Mouse (Mus musculus) kidney, postnatal 36 days (tissue): ENCODE measurements around the gene Hist1h4k.
"Not testable (repeated sequence)": the region's sequence is repeated elsewhere in the genome, so short reads cannot be mapped to it uniquely, and the experiment has no call there.

Experiments
- DNase-seq, 2 experiments: peaks; one replicate each; pipeline ENCODE4 v3.0.0; 2021 to 2022; ENCODE audit warnings: mixed read lengths in 2 of 2

Hist1h4k gene

DNA sequence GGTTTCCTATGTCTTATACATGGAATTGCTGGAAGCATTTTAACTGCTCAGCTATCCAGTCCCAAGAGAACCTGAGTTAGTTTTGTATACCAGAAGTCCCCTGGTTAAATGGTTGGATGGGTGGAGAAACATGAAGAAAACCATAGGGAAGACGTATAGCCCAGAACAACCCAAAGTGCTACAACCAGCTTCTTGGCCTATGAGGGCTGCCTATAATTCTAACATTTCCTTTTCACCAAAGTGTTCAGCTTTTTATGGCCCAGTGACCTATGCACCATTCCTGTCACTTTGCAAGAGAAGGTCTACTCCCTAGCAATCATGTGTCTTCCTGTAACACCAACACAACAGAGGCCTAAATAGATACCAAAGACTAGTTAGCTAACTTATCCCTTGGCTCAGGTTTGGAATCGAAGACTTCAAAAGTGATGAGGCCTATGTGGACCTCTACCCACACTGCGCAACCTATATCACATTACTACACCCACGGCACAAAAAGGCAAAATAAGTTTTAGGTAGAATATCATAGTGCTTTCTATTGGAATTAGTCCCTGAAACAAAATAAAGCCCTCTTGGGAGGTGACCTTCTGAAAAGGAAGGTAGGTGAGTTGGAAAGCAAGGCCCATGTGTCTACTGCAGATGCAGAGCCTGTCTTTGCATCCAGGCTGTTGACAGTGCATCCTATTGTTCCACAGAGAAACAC, 31.8 kb downstream of the Hist1h4k start:
- DNase-seq: no peak

DNA sequence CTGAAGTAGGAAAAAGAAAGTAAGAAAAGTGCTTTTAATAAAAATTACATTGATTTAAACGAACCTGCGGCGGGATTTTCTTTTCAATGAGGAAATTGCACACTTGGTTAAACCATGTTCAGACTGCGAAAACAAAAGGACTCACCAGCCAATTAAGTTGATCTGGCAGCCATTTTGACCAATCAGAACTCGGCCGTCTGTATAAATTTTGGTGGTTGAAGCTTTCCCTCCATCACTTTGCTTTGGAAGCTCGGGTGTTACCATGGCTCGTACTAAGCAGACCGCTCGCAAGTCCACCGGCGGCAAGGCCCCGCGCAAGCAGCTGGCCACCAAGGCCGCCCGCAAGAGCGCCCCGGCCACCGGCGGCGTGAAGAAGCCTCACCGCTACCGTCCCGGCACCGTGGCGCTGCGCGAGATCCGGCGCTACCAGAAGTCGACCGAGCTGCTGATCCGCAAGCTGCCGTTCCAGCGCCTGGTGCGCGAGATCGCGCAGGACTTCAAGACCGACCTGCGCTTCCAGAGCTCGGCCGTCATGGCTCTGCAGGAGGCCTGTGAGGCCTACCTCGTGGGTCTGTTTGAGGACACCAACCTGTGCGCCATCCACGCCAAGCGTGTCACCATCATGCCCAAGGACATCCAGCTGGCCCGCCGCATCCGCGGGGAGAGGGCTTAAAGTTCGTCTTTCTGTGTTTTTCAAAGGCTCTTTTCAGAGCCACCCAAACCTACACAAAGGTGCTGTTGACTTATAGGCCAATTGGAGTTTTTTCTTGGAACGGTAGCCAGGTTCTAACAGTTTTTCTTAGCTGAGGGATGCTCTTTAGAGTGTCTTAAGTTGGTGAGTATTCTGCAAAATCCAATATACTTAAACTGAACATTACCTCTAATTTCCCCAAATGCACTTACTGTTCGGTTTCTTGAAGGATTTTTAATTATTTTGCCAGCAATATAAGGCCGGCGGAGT, 32.6 kb downstream of the Hist1h4k start, which contains the start of gene Hist1h3h:
Gene Hist1h3h, plus strand, starts transcription at position 263 of the 961 bp plus-strand sequence.
- DNase-seq: peak; percentile 74 to 78

DNA sequence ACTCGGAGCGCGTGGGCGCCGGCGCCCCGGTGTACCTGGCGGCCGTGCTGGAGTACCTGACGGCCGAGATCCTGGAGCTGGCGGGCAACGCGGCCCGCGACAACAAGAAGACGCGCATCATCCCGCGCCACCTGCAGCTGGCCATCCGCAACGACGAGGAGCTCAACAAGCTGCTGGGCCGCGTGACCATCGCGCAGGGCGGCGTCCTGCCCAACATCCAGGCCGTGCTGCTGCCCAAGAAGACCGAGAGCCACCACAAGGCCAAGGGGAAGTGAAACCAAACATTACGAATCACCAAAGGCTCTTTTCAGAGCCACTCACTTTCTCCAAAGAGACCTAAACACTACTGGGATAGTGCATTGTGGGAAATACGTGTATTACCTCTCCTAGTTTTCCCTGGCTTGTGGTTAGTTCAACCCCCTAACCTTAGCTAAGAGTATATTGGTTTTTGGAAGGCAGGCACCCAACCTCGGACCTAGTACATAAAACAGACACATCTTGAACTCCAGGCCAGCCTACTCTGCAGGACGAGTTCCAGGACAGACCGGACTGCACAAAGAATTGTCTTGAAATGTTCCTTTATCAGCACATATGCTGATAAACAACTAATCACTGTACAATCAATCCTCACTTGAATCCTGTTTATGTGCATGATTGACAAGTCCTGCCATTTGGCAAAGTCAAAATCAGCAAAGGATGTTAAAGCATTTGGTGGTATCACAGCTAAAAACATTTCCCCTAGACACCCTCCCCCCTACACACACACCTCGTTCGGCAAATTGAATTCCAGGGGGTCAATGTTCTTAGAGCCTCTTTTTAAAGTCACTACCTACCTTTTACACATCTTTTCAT, 33.5 kb downstream of the Hist1h4k start:
- DNase-seq: not testable (repeated sequence)

DNA sequence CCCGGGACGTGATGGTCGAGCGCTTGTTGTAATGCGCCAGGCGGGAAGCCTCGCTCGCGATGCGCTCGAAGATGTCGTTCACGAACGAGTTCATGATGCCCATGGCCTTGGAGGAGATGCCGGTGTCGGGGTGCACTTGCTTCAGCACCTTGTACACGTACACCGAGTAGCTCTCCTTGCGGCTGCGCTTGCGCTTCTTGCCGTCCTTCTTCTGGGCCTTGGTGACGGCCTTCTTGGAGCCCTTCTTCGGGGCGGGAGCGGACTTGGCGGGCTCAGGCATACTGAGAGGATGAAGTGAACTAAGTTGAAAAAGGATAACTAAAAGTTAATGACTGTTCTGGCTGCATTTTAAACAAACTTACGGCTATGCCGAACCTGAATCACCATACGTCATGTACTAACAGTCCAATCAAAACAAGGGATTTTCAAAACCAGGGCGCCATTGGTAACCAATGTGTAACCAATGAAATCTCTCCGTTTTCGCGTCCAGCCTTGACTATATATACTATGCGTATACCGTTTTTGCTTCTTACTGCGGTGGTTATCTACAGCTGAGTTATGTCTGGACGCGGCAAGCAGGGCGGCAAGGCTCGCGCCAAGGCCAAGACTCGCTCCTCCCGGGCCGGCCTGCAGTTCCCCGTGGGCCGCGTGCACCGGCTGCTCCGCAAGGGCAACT, 34.3 kb downstream of the Hist1h4k start, which contains the start of the genes Hist1h2bl and Hist1h2ai:
Gene Hist1h2bl, minus strand, starts transcription at position 280 of the 676 bp plus-strand sequence.
Gene Hist1h2ai, plus strand, starts transcription at position 559 of the 676 bp plus-strand sequence.
- DNase-seq: peak; percentile 60 to 87

DNA sequence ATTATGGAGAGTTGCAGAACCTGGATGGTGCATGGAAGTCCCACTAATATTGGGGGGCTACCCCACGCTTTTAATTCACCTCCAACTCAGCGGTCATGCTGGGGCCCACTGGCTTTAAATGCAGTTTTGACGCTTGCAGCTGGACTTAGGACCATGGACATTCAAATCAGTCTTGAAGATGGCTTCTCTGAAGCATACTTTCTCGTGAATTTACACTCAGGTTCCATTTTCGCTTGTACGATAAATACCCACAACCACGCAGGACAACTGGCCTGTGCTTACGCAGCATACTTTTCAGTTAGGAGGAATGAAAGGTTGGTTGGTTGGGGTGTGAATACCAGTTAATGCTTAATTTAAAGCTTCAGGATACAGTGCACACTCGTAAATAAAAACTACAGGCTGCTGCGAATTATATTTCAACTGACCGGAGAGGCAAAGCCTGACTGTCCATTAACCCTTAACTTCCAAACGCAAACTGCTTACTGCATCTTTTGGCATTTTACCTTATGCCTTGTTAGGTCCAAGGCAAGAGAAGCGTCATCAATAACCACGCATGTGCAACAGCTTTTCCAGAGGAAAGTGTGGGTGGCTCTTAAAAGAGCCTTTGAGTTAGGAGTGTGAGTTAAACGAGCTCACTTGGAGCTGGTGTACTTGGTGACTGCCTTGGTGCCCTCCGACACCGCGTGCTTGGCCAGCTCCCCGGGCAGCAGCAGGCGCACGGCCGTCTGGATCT, 35.0 kb downstream of the Hist1h4k start:
- no peak for DNase-seq

DNA sequence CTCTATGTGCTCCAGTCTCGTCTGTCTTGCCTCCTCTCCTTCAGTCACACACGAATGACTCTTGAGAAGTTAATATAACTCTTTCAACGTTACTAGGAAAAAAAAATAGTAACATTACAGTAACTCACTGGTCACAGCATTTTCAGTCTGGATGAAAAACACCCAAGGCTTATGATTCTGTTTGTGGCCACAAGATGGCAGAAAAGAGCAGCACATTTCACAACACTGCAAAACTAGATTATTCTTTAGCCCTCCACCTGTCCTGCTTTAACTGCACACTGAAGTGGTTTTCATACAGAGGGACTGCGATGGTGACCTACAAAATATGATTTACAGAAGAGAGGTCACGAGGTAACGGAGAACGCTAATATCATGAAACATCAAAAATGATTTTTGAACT, 35.6 kb downstream of the Hist1h4k start:
- peak; percentile 62 to 75 for DNase-seq

DNA sequence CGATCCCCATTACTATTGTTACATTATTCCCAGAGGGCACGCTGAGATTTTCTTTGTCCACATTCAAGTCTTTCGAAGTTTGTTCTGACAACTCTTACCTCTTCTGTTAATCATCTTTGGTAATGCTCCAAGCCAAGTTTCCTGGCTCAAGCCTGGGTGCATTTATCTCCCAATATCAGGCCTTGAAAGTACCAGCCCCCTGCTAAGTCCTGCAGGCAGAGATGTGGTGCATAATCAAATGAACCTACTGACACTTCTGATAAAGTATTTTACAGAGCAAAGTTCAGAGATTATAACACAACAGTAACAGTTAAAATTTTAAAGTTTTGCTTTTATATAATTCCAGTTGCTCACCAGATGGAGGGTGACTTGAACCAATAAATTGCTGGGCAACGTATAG, 38.6 kb downstream of the Hist1h4k start:
- no peak for DNase-seq

DNA sequence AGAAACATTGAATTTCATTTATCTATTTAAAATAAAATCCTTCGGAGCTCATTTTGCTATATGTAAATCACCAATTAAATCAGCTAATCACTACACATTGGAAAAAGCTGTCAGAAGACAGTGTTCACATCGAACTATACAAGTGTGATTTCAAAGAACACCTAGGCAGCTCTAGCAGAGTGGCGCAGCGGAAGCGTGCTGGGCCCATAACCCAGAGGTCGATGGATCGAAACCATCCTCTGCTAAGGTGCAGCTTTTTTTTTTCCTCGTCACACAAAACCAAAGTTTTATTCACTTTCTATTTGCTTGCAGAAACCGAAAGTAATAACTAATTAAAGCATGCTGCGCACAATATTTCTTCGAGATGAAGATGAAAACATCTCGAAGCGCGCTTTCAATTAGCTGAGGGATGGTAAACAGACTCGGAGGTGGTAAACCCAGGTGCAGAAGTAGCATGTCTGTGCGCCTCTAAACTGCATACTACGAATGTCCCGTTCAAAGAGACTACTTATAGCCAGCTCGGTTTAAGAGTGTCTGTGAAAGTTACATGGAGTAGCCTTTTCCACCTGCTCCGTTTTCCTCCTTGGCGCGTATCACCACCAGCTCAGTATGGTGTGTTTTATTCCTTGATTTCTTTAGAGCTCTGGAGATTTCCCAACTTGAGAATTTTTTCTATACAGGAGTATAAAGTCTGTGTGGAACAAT, 39.3 kb downstream of the Hist1h4k start:
- peak; percentile 68 to 81 for DNase-seq

DNA sequence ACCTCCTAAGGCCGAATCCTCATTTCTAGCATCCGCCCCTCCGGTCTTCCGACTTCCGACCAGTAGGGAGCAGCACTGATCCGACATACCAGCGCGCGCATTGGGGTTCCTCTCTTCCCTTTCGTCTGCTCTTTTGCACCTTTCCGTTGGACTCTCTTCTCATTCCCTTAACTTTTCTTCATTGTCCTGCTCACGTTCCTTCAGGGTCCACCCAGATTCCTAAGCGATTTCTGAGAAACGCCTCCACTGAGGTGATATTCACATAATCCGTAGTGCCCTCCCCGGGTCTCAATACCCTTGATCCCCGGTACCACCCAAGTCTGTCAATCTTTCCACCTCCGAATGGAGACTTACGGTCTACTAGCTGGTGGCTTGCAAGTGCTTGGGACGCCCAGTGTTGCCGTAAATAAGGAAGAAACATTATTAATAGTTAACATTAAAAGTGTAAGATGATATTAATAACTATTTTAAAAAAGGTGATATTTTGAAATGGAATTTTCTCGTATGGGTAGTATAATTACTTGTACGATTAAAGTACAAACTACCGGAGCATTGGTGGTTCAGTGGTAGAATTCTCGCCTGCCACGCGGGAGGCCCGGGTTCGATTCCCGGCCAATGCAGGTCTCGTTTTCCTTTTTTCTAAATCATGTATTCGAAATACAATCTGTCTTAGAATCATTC, 40.1 kb downstream of the Hist1h4k start:
- DNase-seq: peak; percentile 87 to 93

DNA sequence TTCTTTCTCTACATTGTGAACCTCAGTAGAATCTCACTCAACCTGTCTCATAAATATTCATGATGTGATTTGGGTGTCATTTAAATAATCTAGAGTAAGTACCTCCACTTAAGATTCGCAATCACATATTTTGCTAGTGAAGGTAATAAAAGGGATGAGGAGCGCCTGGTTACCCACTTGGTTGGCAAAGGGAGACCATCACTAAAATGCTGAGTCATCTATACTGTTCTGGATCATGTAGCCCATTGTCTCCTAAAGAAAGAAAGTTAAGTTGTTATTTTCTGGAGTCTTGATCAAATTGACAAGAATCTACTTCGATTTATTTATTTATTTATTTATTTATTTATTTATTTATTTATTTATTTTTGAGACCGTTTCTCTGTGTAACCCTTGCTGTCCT, 43.6 kb downstream of the Hist1h4k start:
- no peak for DNase-seq
